8 mouse cellular contexts compared by ENCODE assay signal in the genomic region with DNA sequence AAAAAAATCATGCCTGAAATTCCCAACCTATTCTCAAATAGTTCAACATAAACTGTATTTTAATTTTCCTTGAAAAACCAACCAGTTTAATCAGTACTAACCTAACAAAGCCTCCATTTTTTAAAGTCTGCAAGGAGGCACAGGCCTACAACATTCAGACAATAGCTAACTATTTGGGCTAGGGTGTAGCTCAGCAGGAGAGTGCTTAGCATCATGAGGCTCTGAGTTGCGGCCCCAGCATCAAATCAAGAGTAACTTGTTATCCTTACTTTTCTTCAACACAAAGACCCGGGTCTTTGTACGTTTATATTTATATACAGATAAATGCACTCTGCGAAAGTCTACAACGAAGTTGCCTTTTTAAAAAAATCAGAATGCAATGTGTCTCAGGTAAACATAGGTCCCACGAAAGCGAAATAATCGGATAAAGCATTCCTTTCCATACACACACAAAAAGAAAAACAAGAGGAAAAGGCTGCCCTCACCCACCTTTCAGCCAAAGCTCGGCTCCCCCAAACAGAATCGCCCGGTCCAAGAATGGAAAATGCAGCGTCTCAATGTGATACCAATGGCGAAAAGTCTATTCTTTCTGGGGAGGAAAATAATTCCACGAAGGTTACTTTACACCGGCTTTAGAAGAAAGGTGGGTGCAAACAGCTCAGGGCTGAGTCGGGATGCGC. TPM values are rescaled to one million over a fixed set of nuclear protein-coding genes. Genes with fewer than 3 reads are reported as not detected.
A peak's percentile ranks its signal among the peaks of the same experiment; 100 is the strongest.
DNase-seq lines count a peak whose midpoint lies in the region; ATAC-seq lines count a peak whose summit lies in the region.

No protein-coding gene starts in this region.

- H3K4me1 ChIP-seq in lung, embryonic 16.5 days (replicated peaks; ENCODE audit: control insufficient read depth, insufficient read depth, low read length): peaks cover 24% of the 10 kb centered on the region
- H3K4me1 ChIP-seq in heart, embryonic 16.5 days (ENCODE audit: control insufficient read depth, insufficient read depth, low read length): peaks cover 18% of the 10 kb centered on the region

- peak overlapping the region; percentile 99 for H3K27ac ChIP-seq in lung, embryonic 16.5 days (ENCODE audit: low read length)
- peak overlapping the region; percentile 93 for H3K27ac ChIP-seq in heart, embryonic 16.5 days (ENCODE audit: low read length)
- peak overlapping the region; percentile 17; the same call in 1 of the 2 replicates for H3K27ac ChIP-seq in macrophage

- no peaks in the 10 kb centered on the region for H3K27me3 ChIP-seq in lung, embryonic 16.5 days (ENCODE audit: control insufficient read depth, insufficient read depth, low read depth, low read length)
- no peaks in the 10 kb centered on the region for H3K27me3 ChIP-seq in heart, embryonic 16.5 days (ENCODE audit: control insufficient read depth, insufficient read depth, low read length)

- DNase-seq in lung, postnatal 4 days: no peak
- DNase-seq in T-cell, adult 2 months (ENCODE audit: low spot score): no peak
- no peak for DNase-seq in layer of hippocampus, adult 8-10 months (ENCODE audit: low spot score in 2 of 2)

- WGBS in lung, embryonic 16.5 days: under 1% methylated on average over 17 of the region's 17 CpGs
- WGBS in heart, embryonic 16.5 days: under 1% methylated on average over 17 of the region's 17 CpGs
- WGBS in macrophage (ENCODE audit: missing documents): 3% methylated on average over 17 of the region's 17 CpGs

- peaks cover 3% of the 10 kb centered on the region; the same call in 1 of the 2 replicates for H3K36me3 ChIP-seq in lung, embryonic 16.5 days (ENCODE audit: control insufficient read depth, insufficient read depth, low read length)
- peaks cover 4% of the 10 kb centered on the region; the same call in 1 of the 2 replicates for H3K36me3 ChIP-seq in heart, embryonic 16.5 days (ENCODE audit: control insufficient read depth, insufficient read depth)
- no peaks in the 10 kb centered on the region for H3K36me3 ChIP-seq in macrophage (ENCODE audit: inconsistent target)

- H3K4me3 ChIP-seq in lung, embryonic 16.5 days (ENCODE audit: low read length): peak overlapping the region; percentile 71
- peak overlapping the region; percentile 82 for H3K4me3 ChIP-seq in heart, embryonic 16.5 days (ENCODE audit: low read length)
- peak overlapping the region; percentile 70 for H3K4me3 ChIP-seq in macrophage (ENCODE audit: inconsistent target)

- no peak for ATAC-seq in lung, embryonic 16.5 days (ENCODE audit: low read depth)
- ATAC-seq in activated CD4-positive, CD25-positive, alpha-beta regulatory T cell, adult 4 months: peak; percentile 3
- no peak; the same call in 1 of the 2 replicates for ATAC-seq in heart, embryonic 16.5 days (replicated peaks; ENCODE audit: extremely low read depth, insufficient read depth, low FRiP score)
- ATAC-seq in monocyte, adult 5-6 weeks (replicated peaks; ENCODE audit: insufficient number of reproducible peaks, low FRiP score, low TSS enrichment, poor library complexity, severe bottlenecking): no peak

- H3K4me2 ChIP-seq in lung, embryonic 16.5 days (ENCODE audit: low read depth, low read length): peak overlapping the region; percentile 80
- H3K4me2 ChIP-seq in heart, embryonic 16.5 days (ENCODE audit: low read depth, low read length): peak overlapping the region; percentile 76

- H3K9ac ChIP-seq in lung, embryonic 16.5 days (ENCODE audit: low read length): peak overlapping the region; percentile 90
- H3K9ac ChIP-seq in heart, embryonic 16.5 days (ENCODE audit: low read length): peak overlapping the region; percentile 93

- H3K9me3 ChIP-seq in lung, embryonic 16.5 days (ENCODE audit: control insufficient read depth, low read length): no peaks in the 10 kb centered on the region
- H3K9me3 ChIP-seq in heart, embryonic 16.5 days (replicated peaks; ENCODE audit: control insufficient read depth, low read length): no peaks in the 10 kb centered on the region

- peaks cover 30% of the 10 kb centered on the region for H3K79me2 ChIP-seq in macrophage (ENCODE audit: inconsistent target)

RNA-seq across cellular contexts. Expression of a gene that starts 0.5 kb away (rescaled TPM):
- 113 and 120 TPM in 2 replicates for polyA plus RNA-seq in lung, embryonic 16.5 days (2015; fragmentation: Nextera tagmentation; extraction: Ambion mirVana)
- 10 to 100 TPM; 44.4 to 47.6 TPM for polyA plus RNA-seq in activated CD4-positive, CD25-positive, alpha-beta regulatory T cell, adult 4 months (2017; shearing (Covaris generic))
- polyA plus RNA-seq in heart, embryonic 16.5 days (2015; fragmentation: Nextera tagmentation; extraction: Ambion mirVana): 46.1 and 46.2 TPM in 2 replicates
- 10 to 100 TPM in 19 of 26 experiments, 1 to 10 TPM in 7; 2.2 to 54.5 (median 26.2) TPM for total RNA-seq in macrophage (2018; cell fraction: chromatin; rRNA removed)
- 10 to 100 TPM in 17 of 26 experiments, 1 to 10 TPM in 9; 2.1 to 18.5 (median 11.2) TPM for total RNA-seq in macrophage (2018; cell fraction: cytosol; rRNA removed)
- total RNA-seq in macrophage (2018; cell fraction: nucleus; rRNA removed): 10 to 100 TPM in 17 of 26 experiments, 1 to 10 TPM in 9; 3.8 to 43.1 (median 15.8) TPM
- 5.2 to 8.3 TPM (median 6.5 TPM) in 3 replicates for polyA plus RNA-seq in macrophage (2018)
- 27.5 to 43.8 TPM (median 36.4 TPM) in 3 replicates for total RNA-seq in monocyte, adult 5-6 weeks (2017)
- 10 to 100 TPM; 35.9 to 53.1 (median 42.1) TPM for total RNA-seq in layer of hippocampus, adult 8-10 months (2022)

RNA-seq across cellular contexts. Expression of a gene that starts 28.1 kb away (rescaled TPM):
- 21.4 and 24.0 TPM in 2 replicates for polyA plus RNA-seq in lung, embryonic 16.5 days (2015; fragmentation: Nextera tagmentation; extraction: Ambion mirVana)
- 10 to 100 TPM; 26.5 to 28.3 TPM for polyA plus RNA-seq in activated CD4-positive, CD25-positive, alpha-beta regulatory T cell, adult 4 months (2017; shearing (Covaris generic))
- polyA plus RNA-seq in heart, embryonic 16.5 days (2015; fragmentation: Nextera tagmentation; extraction: Ambion mirVana): 12.6 and 14.0 TPM in 2 replicates
- total RNA-seq in macrophage (2018; cell fraction: chromatin; rRNA removed): 10 to 100 TPM; 12.1 to 64.9 (median 38.1) TPM
- total RNA-seq in macrophage (2018; cell fraction: cytosol; rRNA removed): 10 to 100 TPM in 18 of 26 experiments, 1 to 10 TPM in 8; 2.8 to 15.0 (median 11.7) TPM
- total RNA-seq in macrophage (2018; cell fraction: nucleus; rRNA removed): 10 to 100 TPM in 24 of 26 experiments, 1 to 10 TPM in 2; 8.3 to 42.2 (median 24.9) TPM
- 10.1 to 11.6 TPM (median 11.1 TPM) in 3 replicates for polyA plus RNA-seq in macrophage (2018)
- 10.9 to 21.2 TPM (median 15.1 TPM) in 3 replicates for total RNA-seq in monocyte, adult 5-6 weeks (2017)
- total RNA-seq in layer of hippocampus, adult 8-10 months (2022): 10 to 100 TPM; 26.3 to 34.1 (median 29.9) TPM

Comparison
In these comparisons a context has a peak if more than half of its experiments do, and no peak if none do; other contexts are left out.
1. H3K27ac ChIP-seq: peak in every context shown above with its lines; median percentile 99 in lung, embryonic 16.5 days; 93 in heart, embryonic 16.5 days; 17 in macrophage.